Mouse (Mus musculus): ENCODE data around the gene Gp1ba. TPM values are rescaled to one million over a fixed set of nuclear protein-coding genes. Genes with fewer than 3 reads are reported as not detected.

Gene Gp1ba
- total RNA-seq, 2 experiments from 2014 or later = not detected

GRCm38 (mm10) chr11:70626877-70627276 lies 12.0 kb upstream of the Gp1ba start:
- intact Hi-C loops (cut with DNase I) = loop anchor here (5.0 kb wide), 1 partner anchor 130 kb away; no protein-coding TSS in a partner anchor
- no peak for DNase-seq

DNA sequence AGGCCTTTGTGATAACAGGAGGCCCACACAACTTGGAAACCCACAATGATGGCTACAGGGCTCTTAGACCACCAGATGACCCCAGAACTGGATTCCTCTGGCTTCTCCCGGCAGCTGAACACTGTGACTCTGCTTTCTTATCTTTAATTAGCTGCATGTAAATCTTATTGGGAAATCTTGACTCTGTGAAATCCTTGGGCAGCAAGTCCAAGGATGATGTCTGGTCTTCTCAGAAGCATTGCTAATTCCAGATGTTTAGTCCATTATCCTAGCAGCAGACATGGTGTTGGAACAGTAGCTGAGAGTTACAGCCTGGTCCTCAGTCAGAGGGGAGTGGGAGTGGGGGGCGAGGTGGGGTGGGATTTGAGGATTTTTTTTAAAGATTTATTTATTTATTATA lies 10.5 kb upstream of the Gp1ba start:
- no peak for DNase-seq
- intact Hi-C loops (cut with DNase I) = loop anchor here (5.0 kb wide), 1 partner anchor 129 kb away; no protein-coding TSS in a partner anchor

- intact Hi-C loops (cut with DNase I) = loop anchor here (5.0 kb wide), 1 partner anchor 128 kb away; no protein-coding TSS in a partner anchor
These were observed 9.4 kb upstream of the Gp1ba start for GRCm38 (mm10) chr11:70629557-70629956.

DNA sequence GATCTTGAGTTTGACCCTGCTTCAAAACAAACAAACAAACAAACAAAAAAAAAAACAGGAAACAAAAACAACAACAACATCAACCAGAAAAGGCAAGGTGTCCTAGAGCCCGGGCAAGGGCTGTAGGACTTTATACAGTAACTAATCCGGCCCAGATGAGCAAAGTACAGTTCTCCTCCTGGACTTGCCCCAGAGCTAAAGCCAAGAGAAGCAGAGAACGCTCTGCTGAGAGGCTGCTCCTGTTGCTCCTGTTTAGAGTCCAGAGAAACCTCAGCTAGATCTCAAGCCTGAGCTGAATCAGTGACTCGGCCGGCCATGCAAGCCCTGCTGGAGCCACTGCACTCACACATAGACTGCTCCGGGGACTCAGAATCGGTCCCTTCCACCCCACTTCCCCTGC lies 8.8 kb upstream of the Gp1ba start:
- DNase-seq = no peak
- intact Hi-C loops (cut with DNase I) = no loop called here

More at GRCm38 (mm10) chr11:70629557-70629956, 9.4 kb upstream of the Gp1ba start:
- DNase-seq = no peak

- DNase-seq = no peak
- intact Hi-C loops (cut with DNase I) = no loop called here
These were observed 3.3 kb upstream of the Gp1ba start for GRCm38 (mm10) chr11:70635601-70636000.

GRCm38 (mm10) chr11:70637764-70638163 lies 1.2 kb upstream of the Gp1ba start:
- intact Hi-C loops (cut with DNase I) = no loop called here
- no peak for DNase-seq

DNA sequence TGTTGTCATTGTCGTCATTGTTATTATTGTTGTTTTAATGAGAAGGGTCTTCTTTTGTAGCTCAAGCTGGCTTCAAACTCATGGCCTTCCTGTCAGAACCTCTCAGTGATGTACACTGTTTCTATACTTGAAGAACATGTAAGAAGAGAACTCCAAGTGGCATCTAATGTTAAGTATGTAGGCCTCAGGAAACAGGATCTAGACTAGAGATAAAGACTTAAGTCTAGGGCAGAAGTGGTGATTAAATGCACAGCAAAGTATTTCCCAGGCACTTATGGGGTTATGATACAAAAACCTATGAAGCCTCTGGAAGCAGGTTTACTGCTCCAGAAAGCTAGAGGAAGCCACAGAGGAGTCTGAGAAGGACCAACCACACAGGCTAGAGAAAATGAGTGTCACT lies 629 bp upstream of the Gp1ba start:
- intact Hi-C loops (cut with DNase I) = no loop called here
- DNase-seq = no peak

- intact Hi-C loops (cut with DNase I) = no loop called here
- no peak for DNase-seq
These were observed 1.1 kb downstream of the Gp1ba start for GRCm38 (mm10) chr11:70639976-70640375.

GRCm38 (mm10) chr11:70641241-70641640 lies 2.3 kb downstream of the Gp1ba start:
- DNase-seq = no peak
- intact Hi-C loops (cut with DNase I) = no loop called here

DNA sequence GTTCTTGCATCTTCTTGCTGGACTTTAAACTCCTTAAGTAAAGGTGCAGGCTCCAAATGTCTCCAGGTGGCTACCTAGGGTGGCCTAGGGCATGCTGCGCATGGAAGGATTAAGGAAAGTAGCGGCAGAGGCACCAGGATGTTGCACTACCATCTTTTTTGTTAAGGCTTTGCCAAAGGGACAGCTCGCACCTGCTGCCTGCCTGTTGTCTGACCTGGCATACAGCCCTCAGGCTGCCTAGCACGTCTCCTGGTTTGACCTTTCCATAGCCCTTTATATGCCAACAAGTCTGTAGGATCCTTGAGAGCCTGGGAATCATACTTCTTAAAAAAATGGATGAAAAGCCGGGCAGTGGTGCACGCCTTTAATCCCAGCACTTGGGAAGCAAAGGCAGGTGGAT lies 4.1 kb downstream of the Gp1ba start:
- intact Hi-C loops (cut with DNase I) = no loop called here
- DNase-seq = no peak

GRCm38 (mm10) chr11:70644564-70645103 lies 5.7 kb downstream of the Gp1ba start:
- intact Hi-C loops (cut with DNase I) = no loop called here
- DNase-seq = no peak

DNA sequence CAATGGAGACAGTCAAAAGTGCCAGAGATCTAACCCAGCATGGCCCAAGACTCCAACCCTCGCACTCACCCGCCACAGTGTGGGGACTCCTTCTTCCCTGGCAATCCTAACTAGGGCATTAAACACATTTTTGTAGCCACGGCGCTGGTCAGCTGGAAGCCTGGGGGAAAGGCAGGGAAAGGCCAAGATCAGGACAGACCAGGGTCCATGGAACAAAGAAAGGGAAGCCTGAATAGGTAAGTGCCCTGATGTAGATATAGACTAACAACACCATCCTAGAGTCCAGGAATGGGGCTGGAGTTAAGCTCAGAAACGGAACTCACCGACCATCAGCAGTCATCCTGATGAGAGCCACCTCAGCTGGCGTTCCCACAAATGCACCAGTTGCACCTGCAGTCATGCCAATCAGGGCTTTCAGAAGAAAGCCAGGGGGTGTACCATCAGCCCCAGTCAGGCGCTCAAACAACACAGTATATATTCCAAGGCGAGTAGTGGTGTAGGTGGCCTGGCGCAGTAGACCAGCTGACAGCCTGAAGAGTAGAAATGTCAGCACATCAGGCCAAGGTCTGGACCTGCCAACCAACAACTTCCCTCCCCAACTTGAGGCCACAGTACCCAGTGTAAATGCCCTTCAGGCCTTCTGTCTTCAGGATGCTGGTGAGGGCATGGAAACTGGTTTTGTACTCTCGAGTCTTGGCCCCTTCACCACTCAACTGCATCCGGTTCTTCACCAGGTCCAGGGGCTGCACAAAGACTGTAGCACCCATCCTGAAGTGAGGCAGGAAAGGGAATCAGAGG lies 6.7 kb downstream of the Gp1ba start:
- no peak for DNase-seq
- intact Hi-C loops (cut with DNase I) = no loop called here

DNA sequence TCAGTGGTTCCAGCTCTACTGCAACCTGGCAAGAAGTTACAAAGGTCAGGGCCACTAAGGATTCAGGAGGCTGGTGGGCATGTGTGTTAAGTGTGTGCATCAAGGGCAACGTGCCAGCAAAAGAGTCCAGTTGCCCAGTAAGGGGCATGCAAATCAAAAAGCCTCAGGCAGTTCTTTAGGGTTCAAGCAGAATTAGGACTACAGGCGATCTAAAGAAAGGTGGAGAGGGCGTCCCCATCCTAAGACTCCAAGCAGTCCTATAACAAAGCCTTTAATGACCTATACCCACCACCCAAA lies 7.3 kb downstream of the Gp1ba start:
- DNase-seq = no peak
- intact Hi-C loops (cut with DNase I) = no loop called here

DNA sequence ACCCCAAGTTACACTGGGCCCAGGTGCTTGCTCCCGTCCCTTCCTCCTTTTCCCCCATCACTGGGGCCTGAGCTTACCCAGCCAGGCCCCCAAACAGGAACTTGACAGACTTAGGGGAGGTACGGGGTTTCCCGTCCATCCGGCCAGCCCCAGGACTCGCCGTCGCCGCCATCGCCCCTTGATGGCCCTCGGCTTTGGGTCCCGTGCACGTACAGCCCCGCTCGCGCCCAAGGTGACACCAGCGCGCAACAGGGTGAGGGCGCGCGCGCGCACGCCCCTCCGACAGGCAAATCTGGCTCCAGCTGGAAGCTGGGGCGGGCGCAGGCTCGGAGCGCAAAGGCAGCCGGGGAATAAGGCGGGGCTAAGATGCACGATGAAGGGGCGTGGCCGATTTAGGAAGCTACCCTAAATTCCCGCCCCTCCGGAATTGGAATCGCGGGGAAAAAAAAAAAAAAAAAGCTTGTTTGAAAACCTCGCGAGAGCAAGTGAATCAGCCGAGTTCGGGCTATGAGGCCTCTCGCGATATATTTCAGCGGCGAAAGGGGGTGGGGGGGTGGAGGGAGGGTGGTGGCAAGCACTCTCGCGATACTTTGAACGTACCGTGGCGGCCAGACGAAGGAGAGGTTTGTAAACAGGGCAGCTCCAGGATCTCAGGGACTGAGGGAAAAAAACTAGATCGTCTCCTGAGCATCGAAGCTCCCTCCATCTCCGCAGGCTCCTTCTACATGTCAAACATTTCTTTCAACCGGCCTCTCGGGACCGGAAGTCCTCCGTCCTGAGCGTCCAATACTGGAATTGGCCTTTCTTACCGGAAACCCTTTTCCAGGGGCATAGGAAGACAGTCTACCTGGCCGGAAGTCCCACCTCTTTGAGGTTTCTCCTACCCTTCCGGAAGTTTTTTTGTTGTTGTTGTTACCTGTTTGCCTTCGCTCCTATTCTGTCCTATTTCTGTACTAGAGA lies 8.0 kb downstream of the Gp1ba start, which contains the start of the genes Rnf167 and Slc25a11:
Rnf167 (plus strand) TSS at position 545 of the 960 bp plus-strand sequence.
Slc25a11 (minus strand) TSS at position 789 of the 960 bp plus-strand sequence.
- intact Hi-C loops (cut with DNase I) = no loop called here
- peak; percentile 89 to 92 for DNase-seq

DNA sequence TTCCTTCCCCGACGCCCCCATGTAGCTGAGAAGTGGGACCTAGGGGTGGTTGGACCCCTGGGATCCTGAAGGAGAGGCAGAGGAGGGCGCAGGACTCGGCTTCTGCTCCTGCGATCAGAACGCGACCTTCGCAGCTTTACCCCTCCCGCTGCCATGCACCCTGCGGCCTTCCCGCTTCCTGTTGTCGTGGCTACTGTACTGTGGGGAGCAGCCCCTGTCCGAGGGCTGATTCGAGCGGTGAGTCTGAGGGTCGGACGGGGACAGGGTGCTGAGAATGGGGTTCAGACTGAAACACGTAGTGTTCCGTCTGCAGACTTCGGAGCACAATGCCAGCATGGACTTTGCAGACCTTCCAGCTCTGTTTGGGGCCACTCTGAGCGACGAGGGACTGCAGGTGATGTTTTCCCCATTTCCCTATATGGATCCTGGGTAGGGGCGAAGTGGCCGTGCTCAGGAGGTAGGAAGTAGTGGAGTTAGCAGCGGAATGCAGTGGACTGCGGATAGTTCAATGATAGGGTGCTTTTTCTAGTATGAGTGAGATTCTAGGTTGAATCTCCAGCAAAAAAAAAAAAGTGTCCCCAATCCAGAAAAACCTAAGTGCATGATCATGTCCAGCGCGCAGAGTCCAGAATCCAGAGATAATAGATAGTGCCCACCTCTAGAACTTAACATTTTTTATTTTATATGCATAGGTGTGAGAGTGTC lies 8.9 kb downstream of the Gp1ba start:
- DNase-seq = no peak
- intact Hi-C loops (cut with DNase I) = no loop called here

GRCm38 (mm10) chr11:70648512-70648911 lies 9.6 kb downstream of the Gp1ba start:
- intact Hi-C loops (cut with DNase I) = no loop called here
- DNase-seq = no peak

DNA sequence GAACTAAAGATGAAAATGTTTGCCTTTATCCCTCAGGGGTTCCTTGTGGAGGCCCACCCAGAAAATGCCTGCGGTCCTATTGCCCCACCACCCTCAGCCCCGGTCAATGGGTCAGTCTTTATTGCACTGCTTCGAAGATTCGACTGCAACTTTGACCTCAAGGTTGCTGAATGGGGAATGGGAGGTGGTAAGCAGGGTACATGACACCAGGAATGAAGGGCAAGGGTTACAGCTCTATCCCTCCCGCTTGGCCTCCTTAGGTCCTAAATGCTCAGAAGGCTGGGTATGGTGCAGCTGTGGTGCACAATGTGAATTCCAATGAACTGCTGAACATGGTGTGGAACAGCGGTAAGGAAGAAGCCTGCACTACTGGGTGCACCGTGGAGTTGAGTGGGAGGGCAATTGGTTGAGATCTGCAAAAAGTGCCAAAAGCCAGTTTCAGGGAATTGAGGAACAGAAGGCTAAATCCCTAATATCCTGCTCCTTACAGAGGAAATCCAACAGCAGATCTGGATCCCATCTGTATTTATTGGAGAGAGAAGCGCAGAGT lies 10.3 kb downstream of the Gp1ba start:
- intact Hi-C loops (cut with DNase I) = no loop called here
- DNase-seq = no peak

DNA sequence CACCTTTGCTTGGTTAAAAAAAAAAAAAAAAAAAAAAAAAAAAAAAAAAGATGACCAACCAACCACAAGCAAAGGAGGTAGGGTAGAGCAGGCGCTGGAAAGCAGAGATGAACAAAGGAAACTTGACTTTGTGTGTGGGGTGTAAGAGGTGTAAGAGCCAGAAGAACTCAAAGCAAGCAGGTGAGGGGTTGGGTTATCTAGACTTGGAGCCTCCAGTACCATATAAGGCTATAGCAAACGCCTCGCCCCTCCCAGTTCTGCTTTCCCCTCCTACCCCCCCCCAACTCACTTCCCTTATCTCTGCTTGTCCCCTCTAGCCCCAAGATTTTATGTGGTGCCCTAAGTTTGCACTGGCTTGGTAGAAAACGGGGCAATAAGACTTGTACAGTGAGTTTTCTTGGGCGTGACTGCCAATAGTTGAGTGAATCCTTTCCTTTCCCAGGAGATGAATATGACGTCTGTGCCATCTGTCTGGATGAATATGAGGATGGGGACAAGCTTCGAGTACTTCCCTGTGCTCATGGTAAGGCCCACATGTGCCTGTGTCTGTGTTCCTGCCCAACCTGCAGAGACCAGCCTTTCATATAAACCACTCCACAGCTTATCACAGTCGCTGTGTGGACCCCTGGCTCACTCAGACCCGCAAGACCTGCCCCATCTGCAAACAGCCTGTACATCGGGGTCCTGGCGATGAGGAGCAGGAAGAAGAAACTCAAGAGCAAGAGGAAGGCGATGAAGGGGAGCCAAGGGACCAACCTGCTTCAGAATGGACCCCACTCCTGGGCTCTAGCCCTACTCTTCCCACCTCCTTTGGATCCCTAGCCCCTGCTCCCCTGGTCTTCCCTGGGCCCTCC lies 11.6 kb downstream of the Gp1ba start:
- intact Hi-C loops (cut with DNase I) = loop anchor here (10.0 kb wide), 1 partner anchor 656 kb away; the partner anchor contains the start of genes Gabarap and Phf23
- no peak for DNase-seq

- intact Hi-C loops (cut with DNase I) = loop anchor here (10.0 kb wide), 1 partner anchor 657 kb away; the partner anchor contains the start of genes Gabarap and Phf23
These were observed 12.5 kb downstream of the Gp1ba start for GRCm38 (mm10) chr11:70651391-70651790.

More at GRCm38 (mm10) chr11:70651391-70651790, 12.5 kb downstream of the Gp1ba start:
- DNase-seq = peak in 1 of 2 experiments; percentile 11
